Mouse (Mus musculus) embryonic fibroblast, embryonic 13.5 days (primary cell): ENCODE results near the gene Orm2.

ENCODE experiments used
- CTCF ChIP-seq: IDR thresholded peaks from 2 replicates; pipeline ENCODE4 v1.5.1; 2011; ENCODE audit warnings: mild to moderate bottlenecking, control low read depth, low read length, moderate library complexity, borderline replicate concordance; ENCODE audit not compliant: insufficient read depth
- POLR2A ChIP-seq: IDR thresholded peaks from 2 replicates; pipeline ENCODE4 v1.6.1; 2011; ENCODE audit warnings: low read depth, mild to moderate bottlenecking, control low read depth, low read length, moderate library complexity

DNA sequence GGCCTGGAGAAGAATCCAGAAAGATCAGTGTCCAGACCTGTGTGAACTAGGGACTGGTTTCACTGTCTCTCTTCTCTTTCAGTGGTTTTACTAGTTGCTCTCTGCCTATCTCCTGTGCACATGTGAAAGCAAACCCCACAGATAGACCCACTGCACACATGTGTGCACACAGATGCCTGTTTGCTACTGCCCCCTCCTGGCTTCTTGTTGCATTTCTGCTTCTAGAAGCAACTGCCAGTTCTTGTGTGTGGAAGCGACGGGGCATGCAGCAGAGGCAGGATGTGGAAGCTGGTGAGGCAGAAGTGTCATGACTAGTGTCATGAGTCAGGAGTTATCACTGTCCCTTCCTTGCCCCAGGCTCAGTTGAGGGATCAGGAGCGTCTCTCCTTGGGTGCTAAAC lies 9.6 kb downstream of the Orm2 start:
- no peak for TF ChIP-seq POLR2A
- TF ChIP-seq CTCF = peak; percentile 14; the same call in 1 of the 2 replicates
